Mouse (Mus musculus): ENCODE measurements around the gene Slc10a1. TPM values are rescaled to one million over a fixed set of nuclear protein-coding genes. Genes with fewer than 3 reads are reported as not detected.

The Slc10a1 gene
- polyA plus RNA-seq, 1 experiment from 2014 or later: 0.20 TPM

- WGBS: 54% methylated on average over 4 of the region's 4 CpGs
- peak; percentile 26 for DNase-seq (ENCODE audit: low spot score)
- Histone ChIP-seq H3K4me2 (ENCODE audit: low read depth, low read length) (no peak overlapping the region), H3K27ac (replicated peaks; ENCODE audit: low read depth, low read length) (no peak overlapping the region), H3K4me3 (ENCODE audit: low read depth, low read length) (no peak overlapping the region), H3K9ac (replicated peaks; ENCODE audit: low read length) (no peak overlapping the region), H3K9me3 (replicated peaks; ENCODE audit: control insufficient read depth, low read length) (no peaks in the 10 kb centered on the region), H3K36me3 (replicated peaks; ENCODE audit: control insufficient read depth, insufficient read depth, low read depth, low read length) (no peaks in the 10 kb centered on the region), H3K4me1 (ENCODE audit: control insufficient read depth, insufficient read depth, low read length) (no peaks in the 10 kb centered on the region; the same call in 1 of the 2 replicates), H3K27me3 (ENCODE audit: control insufficient read depth, insufficient read depth, low read length) (no peaks in the 10 kb centered on the region)
- ATAC-seq (replicated peaks; ENCODE audit: insufficient number of reproducible peaks, low FRiP score, low TSS enrichment, low read depth): no peak
Observed at GRCm38 (mm10) chr12:80997652-80998051, 29.1 kb upstream of the Slc10a1 start.

- WGBS: 90% methylated on average over 4 of the region's 4 CpGs
- ATAC-seq (replicated peaks; ENCODE audit: insufficient number of reproducible peaks, low FRiP score, low TSS enrichment, low read depth) (no peak), DNase-seq (ENCODE audit: low spot score) (no peak)
- no peaks in the 10 kb centered on the region for H3K4me1 ChIP-seq (ENCODE audit: control insufficient read depth, insufficient read depth, low read length)
- no peaks in the 10 kb centered on the region for H3K27me3 ChIP-seq (ENCODE audit: control insufficient read depth, insufficient read depth, low read length)
- H3K4me2 ChIP-seq (ENCODE audit: low read depth, low read length): no peak overlapping the region
- H3K9ac ChIP-seq (replicated peaks; ENCODE audit: low read length): no peak overlapping the region
- no peak overlapping the region for H3K4me3 ChIP-seq (ENCODE audit: low read depth, low read length)
- no peak overlapping the region for H3K27ac ChIP-seq (replicated peaks; ENCODE audit: low read depth, low read length)
- H3K9me3 ChIP-seq (replicated peaks; ENCODE audit: control insufficient read depth, low read length): no peaks in the 10 kb centered on the region
- H3K36me3 ChIP-seq (replicated peaks; ENCODE audit: control insufficient read depth, insufficient read depth, low read depth, low read length): no peaks in the 10 kb centered on the region
Observed at GRCm38 (mm10) chr12:80995326-80995725, 26.8 kb upstream of the Slc10a1 start.

GRCm38 (mm10) chr12:80993773-80994172, 25.3 kb upstream of the Slc10a1 start:
- Histone ChIP-seq H3K27ac (replicated peaks; ENCODE audit: low read depth, low read length) (no peak overlapping the region), H3K9ac (replicated peaks; ENCODE audit: low read length) (no peak overlapping the region), H3K9me3 (replicated peaks; ENCODE audit: control insufficient read depth, low read length) (no peaks in the 10 kb centered on the region), H3K4me1 (ENCODE audit: control insufficient read depth, insufficient read depth, low read length) (no peaks in the 10 kb centered on the region), H3K4me3 (ENCODE audit: low read depth, low read length) (no peak overlapping the region), H3K4me2 (ENCODE audit: low read depth, low read length) (no peak overlapping the region), H3K36me3 (replicated peaks; ENCODE audit: control insufficient read depth, insufficient read depth, low read depth, low read length) (no peaks in the 10 kb centered on the region), H3K27me3 (ENCODE audit: control insufficient read depth, insufficient read depth, low read length) (no peaks in the 10 kb centered on the region)
- ATAC-seq (replicated peaks; ENCODE audit: insufficient number of reproducible peaks, low FRiP score, low TSS enrichment, low read depth) (no peak), DNase-seq (ENCODE audit: low spot score) (no peak)
- WGBS: 73% methylated on average over 1 of the region's 1 CpGs

- DNase-seq (ENCODE audit: low spot score) (no peak), ATAC-seq (replicated peaks; ENCODE audit: insufficient number of reproducible peaks, low FRiP score, low TSS enrichment, low read depth) (no peak)
- no peaks in the 10 kb centered on the region for H3K36me3 ChIP-seq (replicated peaks; ENCODE audit: control insufficient read depth, insufficient read depth, low read depth, low read length)
- H3K9me3 ChIP-seq (replicated peaks; ENCODE audit: control insufficient read depth, low read length): no peaks in the 10 kb centered on the region
- H3K4me2 ChIP-seq (ENCODE audit: low read depth, low read length): no peak overlapping the region
- H3K4me1 ChIP-seq (ENCODE audit: control insufficient read depth, insufficient read depth, low read length): no peaks in the 10 kb centered on the region
- H3K27me3 ChIP-seq (ENCODE audit: control insufficient read depth, insufficient read depth, low read length): no peaks in the 10 kb centered on the region
- no peak overlapping the region for H3K27ac ChIP-seq (replicated peaks; ENCODE audit: low read depth, low read length)
- 83% methylated on average over 8 of the region's 8 CpGs for WGBS
- H3K4me3 ChIP-seq (ENCODE audit: low read depth, low read length): no peak overlapping the region
- no peak overlapping the region for H3K9ac ChIP-seq (replicated peaks; ENCODE audit: low read length)
Observed at GRCm38 (mm10) chr12:80992540-80993122, 24.1 kb upstream of the Slc10a1 start.

- no peaks in the 10 kb centered on the region for H3K36me3 ChIP-seq (replicated peaks; ENCODE audit: control insufficient read depth, insufficient read depth, low read depth, low read length)
- H3K4me3 ChIP-seq (ENCODE audit: low read depth, low read length): no peak overlapping the region
- no peak overlapping the region for H3K27ac ChIP-seq (replicated peaks; ENCODE audit: low read depth, low read length)
- no peaks in the 10 kb centered on the region for H3K4me1 ChIP-seq (ENCODE audit: control insufficient read depth, insufficient read depth, low read length)
- H3K4me2 ChIP-seq (ENCODE audit: low read depth, low read length): no peak overlapping the region
- DNase-seq (ENCODE audit: low spot score): no peak
- WGBS: 82% methylated on average over 10 of the region's 10 CpGs
- no peaks in the 10 kb centered on the region for H3K9me3 ChIP-seq (replicated peaks; ENCODE audit: control insufficient read depth, low read length)
- no peak overlapping the region for H3K9ac ChIP-seq (replicated peaks; ENCODE audit: low read length)
- H3K27me3 ChIP-seq (ENCODE audit: control insufficient read depth, insufficient read depth, low read length): no peaks in the 10 kb centered on the region
- ATAC-seq (replicated peaks; ENCODE audit: insufficient number of reproducible peaks, low FRiP score, low TSS enrichment, low read depth): no peak
Observed at GRCm38 (mm10) chr12:80991806-80992205, 23.3 kb upstream of the Slc10a1 start.

- 70% methylated on average over 13 of the region's 13 CpGs for WGBS
- H3K36me3 ChIP-seq (replicated peaks; ENCODE audit: control insufficient read depth, insufficient read depth, low read depth, low read length): no peaks in the 10 kb centered on the region
- no peak overlapping the region for H3K27ac ChIP-seq (replicated peaks; ENCODE audit: low read depth, low read length)
- no peak overlapping the region for H3K4me3 ChIP-seq (ENCODE audit: low read depth, low read length)
- H3K9me3 ChIP-seq (replicated peaks; ENCODE audit: control insufficient read depth, low read length): no peaks in the 10 kb centered on the region
- H3K4me1 ChIP-seq (ENCODE audit: control insufficient read depth, insufficient read depth, low read length): no peaks in the 10 kb centered on the region
- H3K9ac ChIP-seq (replicated peaks; ENCODE audit: low read length): no peak overlapping the region
- no peaks in the 10 kb centered on the region for H3K27me3 ChIP-seq (ENCODE audit: control insufficient read depth, insufficient read depth, low read length)
- H3K4me2 ChIP-seq (ENCODE audit: low read depth, low read length): no peak overlapping the region
- no peak; the same call in 1 of the 2 replicates for ATAC-seq (replicated peaks; ENCODE audit: insufficient number of reproducible peaks, low FRiP score, low TSS enrichment, low read depth)
- DNase-seq (ENCODE audit: low spot score): no peak
Observed at GRCm38 (mm10) chr12:80990901-80991445, 22.5 kb upstream of the Slc10a1 start.

- Histone ChIP-seq H3K4me2 (ENCODE audit: low read depth, low read length) (no peak overlapping the region), H3K36me3 (replicated peaks; ENCODE audit: control insufficient read depth, insufficient read depth, low read depth, low read length) (no peaks in the 10 kb centered on the region), H3K4me3 (ENCODE audit: low read depth, low read length) (no peak overlapping the region), H3K9ac (replicated peaks; ENCODE audit: low read length) (no peak overlapping the region), H3K27me3 (ENCODE audit: control insufficient read depth, insufficient read depth, low read length) (no peaks in the 10 kb centered on the region), H3K4me1 (ENCODE audit: control insufficient read depth, insufficient read depth, low read length) (no peaks in the 10 kb centered on the region), H3K9me3 (replicated peaks; ENCODE audit: control insufficient read depth, low read length) (no peaks in the 10 kb centered on the region), H3K27ac (replicated peaks; ENCODE audit: low read depth, low read length) (no peak overlapping the region)
- WGBS: 92% methylated on average over 3 of the region's 3 CpGs
- ATAC-seq (replicated peaks; ENCODE audit: insufficient number of reproducible peaks, low FRiP score, low TSS enrichment, low read depth) (no peak), DNase-seq (ENCODE audit: low spot score) (no peak)
Observed at GRCm38 (mm10) chr12:80988286-80988685, 19.8 kb upstream of the Slc10a1 start.

- no peaks in the 10 kb centered on the region for H3K9me3 ChIP-seq (replicated peaks; ENCODE audit: control insufficient read depth, low read length)
- no peaks in the 10 kb centered on the region for H3K4me1 ChIP-seq (ENCODE audit: control insufficient read depth, insufficient read depth, low read length)
- ATAC-seq (replicated peaks; ENCODE audit: insufficient number of reproducible peaks, low FRiP score, low TSS enrichment, low read depth) (no peak), DNase-seq (ENCODE audit: low spot score) (no peak)
- WGBS: 83% methylated on average over 4 of the region's 4 CpGs
- H3K4me2 ChIP-seq (ENCODE audit: low read depth, low read length): no peak overlapping the region
- no peaks in the 10 kb centered on the region for H3K36me3 ChIP-seq (replicated peaks; ENCODE audit: control insufficient read depth, insufficient read depth, low read depth, low read length)
- no peaks in the 10 kb centered on the region for H3K27me3 ChIP-seq (ENCODE audit: control insufficient read depth, insufficient read depth, low read length)
- no peak overlapping the region for H3K4me3 ChIP-seq (ENCODE audit: low read depth, low read length)
- H3K27ac ChIP-seq (replicated peaks; ENCODE audit: low read depth, low read length): no peak overlapping the region
- H3K9ac ChIP-seq (replicated peaks; ENCODE audit: low read length): no peak overlapping the region
Observed at GRCm38 (mm10) chr12:80986628-80987027, 18.1 kb upstream of the Slc10a1 start.

All from embryonic facial prominence, embryonic 11.5 days (tissue).